Mouse (Mus musculus) right cerebral cortex, postnatal 14 days (tissue): ENCODE measurements around the gene Atg10.
"Not testable (repeated sequence)": the region's sequence is repeated elsewhere in the genome, so short reads cannot be mapped to it uniquely, and the experiment has no call there.

Experiments used
- DNase-seq: peaks from one replicate; pipeline ENCODE4 v3.0.0; 2022

Gene Atg10

DNA sequence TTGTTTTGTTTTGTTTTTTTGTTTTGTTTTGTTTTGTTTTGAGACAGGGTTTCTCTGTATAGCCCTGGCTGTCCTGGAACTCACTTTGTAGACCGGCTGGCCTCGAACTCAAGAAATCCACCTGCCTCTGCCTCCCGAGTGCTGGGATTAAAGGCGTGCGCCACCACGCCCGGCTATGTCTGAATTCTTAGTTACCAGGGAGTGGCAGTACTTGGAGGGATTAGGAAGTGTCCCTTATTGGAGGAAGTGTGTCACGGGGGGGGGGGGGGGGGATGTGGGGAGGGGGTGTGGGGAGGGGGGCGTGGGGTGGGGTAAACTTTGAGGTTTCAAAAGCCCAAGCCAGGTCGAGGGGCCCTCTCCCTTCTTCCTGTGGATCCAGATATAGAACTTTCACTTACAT is 295.5 kb downstream of the Atg10 start:
- DNase-seq: not testable (repeated sequence)

GRCm38 (mm10) chr13:90926938-90927633 is 296.7 kb downstream of the Atg10 start:
- DNase-seq: no peak

GRCm38 (mm10) chr13:90926125-90926765 is 297.5 kb downstream of the Atg10 start:
- DNase-seq: no peak

- DNase-seq: no peak
Observed at GRCm38 (mm10) chr13:90925191-90925590, 298.6 kb downstream of the Atg10 start.

GRCm38 (mm10) chr13:90924072-90924471 is 299.7 kb downstream of the Atg10 start:
- no peak for DNase-seq

DNA sequence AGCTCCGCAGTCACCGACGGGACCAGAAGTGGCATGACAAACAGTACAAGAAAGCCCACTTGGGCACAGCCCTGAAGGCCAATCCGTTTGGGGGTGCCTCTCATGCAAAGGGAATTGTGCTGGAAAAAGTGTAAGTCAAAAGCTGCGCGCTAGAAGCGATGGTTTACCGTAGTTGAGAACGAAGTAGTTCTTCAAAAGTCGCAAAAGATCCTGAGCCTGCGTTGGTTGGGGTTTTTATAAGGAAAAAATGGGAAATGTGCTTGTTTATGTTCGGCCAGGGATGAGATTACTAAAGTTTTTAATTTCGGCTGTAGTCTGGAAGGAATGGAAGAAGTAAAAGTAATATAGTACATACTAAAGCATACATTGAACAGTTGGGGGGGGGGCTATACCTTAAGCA is 300.2 kb downstream of the Atg10 start:
- DNase-seq: not testable (repeated sequence)

DNA sequence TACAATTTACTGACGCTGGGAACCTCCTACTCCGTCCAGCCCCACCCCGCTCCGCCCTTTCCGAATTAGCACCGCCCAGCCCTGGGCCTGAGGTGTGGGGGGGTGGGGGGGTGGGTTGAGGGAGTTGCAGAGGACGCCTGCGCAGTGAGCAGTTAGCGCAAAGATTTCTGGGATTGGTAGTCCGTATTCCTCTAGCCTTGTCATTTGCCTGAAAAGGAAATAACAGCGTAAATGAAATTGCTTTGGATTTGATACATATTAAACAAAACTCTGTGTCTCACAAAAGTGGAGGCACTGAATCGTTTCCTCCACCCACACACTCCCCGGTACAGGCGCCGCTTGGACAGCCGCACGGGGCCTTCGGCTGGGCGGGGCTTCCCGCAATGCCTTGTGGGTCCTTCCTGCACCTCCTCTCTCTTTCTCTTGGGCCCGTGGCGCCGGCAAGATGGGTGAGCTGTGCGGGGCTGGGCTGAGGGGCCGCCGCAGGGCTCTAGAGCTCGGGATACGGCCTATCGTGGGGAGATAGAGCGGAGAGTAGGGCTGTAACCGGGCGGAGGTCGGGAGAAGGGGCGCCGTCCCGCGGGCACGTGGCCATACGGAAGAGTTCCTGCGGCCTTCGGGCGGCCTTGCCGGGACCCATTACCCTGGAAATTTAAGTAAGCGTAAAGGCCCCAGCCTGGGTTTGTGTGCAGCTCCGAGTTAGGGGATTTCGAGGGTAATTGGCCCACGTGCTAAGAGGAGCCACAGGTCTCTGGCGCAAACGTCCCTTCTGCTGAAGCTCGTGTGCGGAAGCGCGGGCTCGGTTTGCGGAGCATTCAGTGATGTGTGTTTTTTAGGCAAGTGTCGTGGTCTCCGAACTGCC is 300.8 kb downstream of the Atg10 start, which contains the start of gene Rps23:
TSS of gene Rps23 (plus strand) at position 208 of the 862 bp plus-strand sequence.
- peak; percentile 84 for DNase-seq

GRCm38 (mm10) chr13:90914721-90915120 is 309.0 kb downstream of the Atg10 start:
- no peak for DNase-seq

GRCm38 (mm10) chr13:90913675-90914192 is 310.0 kb downstream of the Atg10 start:
- peak; percentile 14 for DNase-seq

DNA sequence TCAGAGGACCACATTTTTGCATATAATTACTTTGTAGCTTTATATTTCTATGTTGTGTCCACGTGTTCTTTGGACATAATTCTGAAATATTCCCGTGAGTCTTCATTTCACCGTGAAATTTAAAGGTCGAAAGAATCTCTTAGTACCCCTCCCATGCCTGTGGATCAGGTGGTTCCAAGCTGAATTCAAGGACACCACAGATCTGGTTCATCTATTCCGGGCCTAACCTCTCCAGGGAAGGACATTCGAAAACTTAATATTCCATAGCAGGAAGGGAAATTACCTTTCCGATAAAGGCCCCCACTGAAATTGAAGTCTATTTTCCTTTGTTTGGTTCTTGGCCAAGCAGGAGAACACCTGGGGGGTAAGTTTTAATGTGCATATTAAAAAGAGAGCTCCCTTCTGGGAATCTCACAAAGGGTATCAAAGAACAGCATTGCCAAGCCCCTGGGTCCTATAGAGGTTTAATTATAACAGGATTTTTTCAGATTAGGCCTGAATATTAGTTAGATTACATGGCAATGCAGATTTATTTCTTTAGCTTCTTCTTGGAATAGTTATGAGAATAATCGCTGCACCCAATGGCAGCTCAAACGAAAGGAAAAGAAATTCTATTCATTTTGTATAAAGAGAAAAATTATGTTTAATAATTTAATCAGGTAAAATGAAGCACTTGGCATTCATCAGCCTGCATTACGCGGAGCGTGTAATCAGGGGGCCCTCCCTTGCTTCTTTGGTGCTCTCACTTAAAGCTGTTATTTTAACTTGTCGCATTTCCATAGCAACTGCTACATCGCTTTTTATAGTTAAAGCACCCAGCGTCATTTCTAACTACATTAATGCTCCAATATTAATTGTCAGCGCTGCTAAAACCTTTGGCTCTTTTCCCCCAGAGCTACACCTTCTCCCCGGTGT is 310.8 kb downstream of the Atg10 start:
- DNase-seq: peak; percentile 20

DNA sequence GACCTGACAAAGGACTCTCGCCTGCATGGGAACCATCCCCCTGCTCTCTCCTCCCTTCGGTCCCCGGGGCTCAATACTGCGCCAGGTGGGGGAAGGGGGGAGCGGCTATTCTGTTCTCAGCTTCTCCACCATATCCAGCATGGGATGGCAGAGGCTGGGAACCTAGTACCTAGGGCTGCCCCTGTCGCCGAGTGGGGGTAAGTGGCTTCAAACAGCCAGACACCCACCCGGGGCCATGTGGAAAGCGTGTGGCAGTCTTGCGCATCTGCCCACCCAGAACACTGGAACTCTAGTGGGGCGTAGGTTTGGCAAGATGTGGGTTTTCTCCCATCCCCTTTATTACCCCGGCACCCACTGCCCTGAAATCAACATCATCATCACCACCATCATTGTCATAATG is 316.4 kb downstream of the Atg10 start:
- DNase-seq: no peak

GRCm38 (mm10) chr13:90905176-90905575 is 318.6 kb downstream of the Atg10 start, which contains the start of gene Atp6ap1l:
TSS of gene Atp6ap1l (minus strand) at chr13:90905355.
- DNase-seq: no peak

GRCm38 (mm10) chr13:90896821-90897220 is 326.9 kb downstream of the Atg10 start:
- DNase-seq: no peak

DNA sequence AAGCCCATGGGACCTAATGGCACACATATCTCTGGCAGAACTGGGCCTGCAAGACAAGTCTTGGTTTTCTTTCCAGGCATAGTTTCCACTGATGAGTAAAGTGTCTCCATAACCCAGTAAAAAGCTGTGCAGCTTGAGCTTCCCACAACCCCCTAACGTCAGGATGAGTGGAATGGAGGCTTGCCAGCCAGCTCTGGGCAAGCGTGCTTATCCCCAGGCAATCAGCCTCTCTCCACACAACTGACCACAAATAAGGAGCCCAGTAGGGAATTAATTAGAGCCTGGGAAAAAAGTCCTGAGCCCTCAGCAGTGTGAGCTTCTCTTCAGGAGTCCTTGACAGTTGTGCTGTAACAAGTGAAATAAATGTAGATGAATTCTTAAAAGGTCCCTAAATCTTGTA is 327.7 kb downstream of the Atg10 start:
- DNase-seq: peak; percentile 58

GRCm38 (mm10) chr13:90894819-90895218 is 328.9 kb downstream of the Atg10 start:
- DNase-seq: no peak

GRCm38 (mm10) chr13:90890111-90890510 is 333.7 kb downstream of the Atg10 start:
- no peak for DNase-seq

DNA sequence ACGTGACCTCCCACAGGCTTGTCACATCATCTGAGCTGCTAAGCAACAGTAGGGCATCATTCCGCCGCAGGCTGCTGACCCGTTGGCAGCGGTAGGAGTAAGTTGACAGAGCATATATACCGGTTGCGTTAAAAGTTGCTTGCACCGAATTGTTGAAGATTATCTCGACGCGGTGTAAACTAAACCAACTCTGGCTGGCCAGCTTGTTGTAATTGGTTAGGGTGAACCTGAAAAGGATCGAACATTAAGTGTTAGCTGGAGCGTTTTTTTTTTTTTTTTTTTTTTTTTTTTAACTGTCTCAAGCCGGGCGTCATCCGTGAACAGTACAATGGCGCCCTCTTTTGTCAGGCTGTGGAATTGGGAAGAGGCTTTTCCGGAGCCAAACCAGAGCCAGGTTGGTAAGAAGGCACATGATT is 337.2 kb downstream of the Atg10 start:
- peak; percentile 73 for DNase-seq

GRCm38 (mm10) chr13:90885856-90886532 is 337.8 kb downstream of the Atg10 start:
- no peak for DNase-seq
